19 mouse cellular contexts compared by ENCODE assay signal in the genomic region with DNA sequence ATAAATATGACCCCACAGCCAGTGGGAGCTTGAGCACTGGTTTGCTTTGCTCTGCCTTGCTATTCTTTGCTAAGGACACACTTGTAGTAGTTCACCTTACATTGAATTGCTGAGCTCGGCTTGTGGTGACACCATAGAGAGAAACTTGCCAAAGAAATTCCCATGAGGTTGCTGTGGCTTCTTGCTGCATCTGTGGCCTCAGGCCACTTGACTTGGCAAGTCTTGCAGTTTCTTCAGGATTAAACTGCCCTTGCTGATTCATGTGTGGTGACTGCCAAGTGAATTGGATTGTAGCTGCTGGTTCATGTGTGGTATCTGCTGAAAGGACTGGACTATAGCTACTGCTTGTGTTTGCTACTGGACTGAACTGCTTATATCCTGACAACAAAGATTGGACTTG. TPM values are rescaled to one million over a fixed set of nuclear protein-coding genes. Genes with fewer than 3 reads are reported as not detected.
DNase-seq lines count a peak whose midpoint lies in the region.
"Had no signal": no experiment of that assay in that cellular context is flagged by ENCODE, and none has a peak within 500 bp of the region (broad histone marks: within the 10 kb centered on the region; RNA-seq: fewer than 3 reads in every experiment).

No protein-coding gene starts in this region.

- intact Hi-C loops in left cerebral cortex, postnatal 4 days (cut with DNase I) = no loop called here
- intact Hi-C loops in heart, postnatal 10 days (cut with DNase I) = no loop called here

- DNase-seq in left cerebral cortex, postnatal 4 days = peak; percentile 12
- DNase-seq in left cerebral cortex, adult 8-10 months (ENCODE audit: low spot score in 2 of 2) = no peak
- DNase-seq in 416B (ENCODE audit: low read depth) (peak; percentile 20), MN1 (ENCODE audit: low spot score) (no peak)
- DNase-seq in gonadal fat pad, adult 2 months (ENCODE audit: low read depth) = peak; percentile 2
- no peak for DNase-seq in heart, postnatal 10 days
- DNase-seq: adrenal gland, postnatal 14 days; cerebellum, adult 11 months; cerebellum, adult 2 months; cerebellum, adult 9-11 months; gastrocnemius, adult 2 months; gastrocnemius, postnatal 14 days; heart, adult 18-20 months; heart, postnatal 14 days; heart, postnatal 4 days; kidney, adult 18-20 months had no signal

RNA-seq across cellular contexts. Expression of gene Hs3st5, which starts 13.0 kb away (rescaled TPM):
- total RNA-seq in left cerebral cortex, postnatal 4 days (2021) = 10 to 100 TPM; 19.4 to 20.2 TPM
- total RNA-seq in left cerebral cortex, adult 8-10 months (2022) = 1 to 10 TPM; 5.7 to 7.4 (median 6.9) TPM
- 0.09 and 0.23 TPM in 2 replicates for polyA plus RNA-seq in gonadal fat pad, adult 2 months (2012; rRNA removed)
- total RNA-seq in heart, postnatal 10 days (2021) = 1 to 10 TPM; 1.4 to 1.5 TPM
- total RNA-seq: MEL had no signal
- polyA plus RNA-seq: CD4-positive, CD25-positive, alpha-beta regulatory T cell, adult 4 months; inflammation-experienced regulatory T-cells, adult 6 months had no signal

Comparison
In these comparisons a context has a peak if more than half of its experiments do, and no peak if none do; other contexts are left out.
1. DNase-seq: peak in left cerebral cortex, postnatal 4 days (single experiment), 416B (single experiment) and gonadal fat pad, adult 2 months (single experiment); none in left cerebral cortex, adult 8-10 months (0 of 2), MN1 (single experiment) and heart, postnatal 10 days (0 of 2).